Mouse (Mus musculus) heart, adult 2 months (tissue): ENCODE results near the gene Ripor3. TPM values are rescaled to one million over a fixed set of nuclear protein-coding genes. Genes with fewer than 3 reads are reported as not detected.

ENCODE experiments used
- DNase-seq, 2 experiments: peaks; one replicate each; pipeline ENCODE4 v3.0.0; 2021
- H3K27ac ChIP-seq: fragments of 200-600 bp; 2 replicates; pipeline ENCODE4 v1.8.1; 2022
- H3K27me3 ChIP-seq: fragments of 200-500 bp; 2 replicates; pipeline ENCODE4 v1.6.1; 2012; ENCODE audit warnings: mild to moderate bottlenecking, low read length, inconsistent platforms, mixed read lengths; ENCODE audit not compliant: control insufficient read depth, insufficient read depth
- H3K36me3 ChIP-seq: fragments of 200-500 bp; 2 replicates; pipeline ENCODE4 v1.6.1; 2012; ENCODE audit warnings: low read length, inconsistent platforms; ENCODE audit not compliant: control insufficient read depth, insufficient read depth
- H3K4me1 ChIP-seq: fragments of 200-500 bp; 2 replicates; pipeline ENCODE4 v1.6.1; 2011; ENCODE audit warnings: low read length; ENCODE audit not compliant: control insufficient read depth, insufficient read depth
- H3K4me3 ChIP-seq: fragments of 200-600 bp; 2 replicates; pipeline ENCODE4 v1.8.1; 2022
- H3K79me2 ChIP-seq: fragments of 200-500 bp; replicated peaks from 2 replicates; pipeline ENCODE4 v1.6.1; 2012; ENCODE audit warnings: mild to moderate bottlenecking, inconsistent platforms, low read length, moderate library complexity, mixed read lengths; ENCODE audit not compliant: control insufficient read depth, insufficient read depth
- H3K9ac ChIP-seq: fragments of 200-500 bp; 2 replicates; pipeline ENCODE4 v1.6.1; 2012; ENCODE audit warnings: low read depth, mild to moderate bottlenecking, control low read depth, inconsistent platforms, low read length, mixed read lengths
- CTCF ChIP-seq: fragments of 200-600 bp; IDR thresholded peaks from 2 replicates; pipeline ENCODE4 v1.8.1; 2022; ENCODE audit warnings: antibody characterized with exemption, mild to moderate bottlenecking, moderate library complexity
- EP300 ChIP-seq: fragments of 200-500 bp; IDR thresholded peaks from 2 replicates; pipeline ENCODE4 v1.6.1; 2011; ENCODE audit warnings: low read depth, low read length, control low read depth; ENCODE audit not compliant: insufficient read depth
- POLR2A ChIP-seq: fragments of 200-500 bp; IDR thresholded peaks from 2 replicates; pipeline ENCODE4 v1.6.1; 2011; ENCODE audit warnings: mild to moderate bottlenecking, low read depth, low read length, control low read depth; ENCODE audit not compliant: insufficient read depth
- WGBS: fragments of 180-500 bp; shearing (Covaris S2); methylation state at CpG from one replicate; pipeline ENCODE4 v1.1.7; 2018; 5-methylcytosine and 5-hydroxymethylcytosine counted together
- intact Hi-C: fragments of 180-260 bp; cut with DNase I; formaldehyde crosslinking; loops from one replicate; pipeline ENCODE4 v1.15.1; 2025
- polyA plus RNA-seq: library from polyadenylated mRNA; depleted of rRNA; stranded (reverse); fragments of >200 nt; gene quantifications from 2 replicates; pipeline ENCODE4 v1.2.3, GENCODE M21; 2012
- total RNA-seq, 2 experiments: library from RNA; stranded (reverse); gene quantifications; 2 replicates each; pipeline ENCODE4 v1.2.3; 2021

Ripor3 gene
- total and polyA plus RNA-seq, 3 experiments: 0.21 to 1.5 (median 0.36) TPM

DNA sequence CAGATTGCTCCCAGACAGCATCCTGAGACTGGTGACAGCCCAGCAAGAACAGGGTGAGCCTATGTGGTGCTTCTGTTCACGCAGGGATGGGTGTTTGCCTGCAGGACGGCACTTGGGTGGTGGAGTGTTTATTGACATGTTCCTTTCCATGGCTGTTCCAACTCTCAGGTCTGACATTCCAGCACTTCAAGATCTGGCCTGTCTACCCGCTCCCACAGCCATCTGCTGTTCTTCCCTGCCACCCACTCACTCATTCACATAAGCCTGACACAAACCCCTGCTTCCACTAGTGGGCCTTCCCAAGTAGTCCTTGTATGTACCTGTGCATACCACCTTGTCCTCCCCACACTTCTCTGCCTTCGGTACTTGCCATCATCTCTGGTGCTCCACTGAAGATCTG lies 47.2 kb downstream of the Ripor3 start:
- no peak overlapping the region for H3K27ac ChIP-seq
- WGBS: 67% methylated on average over 4 of the region's 4 CpGs
- intact Hi-C loops: no loop called here

DNA sequence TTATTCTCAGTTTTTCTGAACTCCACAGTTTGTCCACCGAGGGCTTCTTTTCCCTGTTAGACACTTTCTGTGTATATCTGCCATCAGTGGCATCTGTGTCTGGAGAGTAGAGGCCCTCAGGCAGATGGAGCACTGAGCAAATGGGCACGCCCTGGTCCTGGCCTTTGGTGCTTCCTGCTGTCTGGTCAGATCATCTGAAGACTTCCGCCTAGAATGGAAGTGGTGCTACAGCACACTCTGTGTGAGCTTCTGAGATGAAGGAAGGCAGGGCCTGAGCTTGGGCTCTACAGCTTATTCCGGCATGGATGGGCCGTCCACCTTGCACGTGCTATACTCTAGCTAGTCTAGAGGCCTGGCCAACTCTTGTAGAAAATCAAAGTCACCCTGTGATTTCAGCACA lies 48.1 kb downstream of the Ripor3 start:
- 79% methylated on average over 6 of the region's 6 CpGs for WGBS
- intact Hi-C loops: no loop called here
- Histone ChIP-seq H3K79me2 (no peaks in the 10 kb centered on the region), H3K27me3 (no peaks in the 10 kb centered on the region), H3K4me3 (no peak overlapping the region), H3K27ac (no peak overlapping the region), H3K4me1 (peaks cover 25% of the 10 kb centered on the region), H3K36me3 (peaks cover 10% of the 10 kb centered on the region; the same call in 1 of the 2 replicates), H3K9ac (no peak overlapping the region)
- DNase-seq: peak in 1 of 2 experiments; percentile 38
- no peak for TF ChIP-seq CTCF
- TF ChIP-seq EP300: no peak
- TF ChIP-seq POLR2A: no peak

More for the DNA sequence above, 47.2 kb downstream of the Ripor3 start:
- H3K79me2 ChIP-seq: no peaks in the 10 kb centered on the region
- H3K36me3 ChIP-seq: peaks cover 10% of the 10 kb centered on the region; the same call in 1 of the 2 replicates
- DNase-seq: no peak
- TF ChIP-seq CTCF (no peak), POLR2A (no peak), EP300 (no peak)
- no peak overlapping the region for H3K9ac ChIP-seq
- H3K4me3 ChIP-seq: no peak overlapping the region
- peaks cover 24% of the 10 kb centered on the region for H3K4me1 ChIP-seq
- no peaks in the 10 kb centered on the region for H3K27me3 ChIP-seq

DNA sequence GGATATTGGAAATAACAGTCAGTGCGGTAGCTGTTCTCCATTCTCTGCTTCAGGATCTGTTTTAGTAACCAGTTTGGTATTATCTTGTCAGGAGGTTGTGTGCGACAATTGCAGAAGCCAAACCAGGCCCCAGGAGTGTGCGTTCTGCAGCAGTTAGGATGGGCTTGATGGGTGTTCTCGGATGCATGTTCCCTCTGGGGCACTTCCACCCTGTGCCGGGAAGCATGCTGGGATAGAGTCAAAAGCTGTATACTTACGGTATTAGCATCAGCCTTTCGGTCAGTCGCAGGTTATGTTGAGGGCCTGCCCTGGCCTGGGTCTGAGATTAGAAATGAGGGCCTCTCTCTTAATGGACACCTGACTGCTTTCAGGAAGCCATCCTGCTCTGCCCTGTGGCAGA lies 49.8 kb downstream of the Ripor3 start:
- H3K79me2 ChIP-seq: no peaks in the 10 kb centered on the region
- H3K9ac ChIP-seq: no peak overlapping the region
- H3K36me3 ChIP-seq: peaks cover 10% of the 10 kb centered on the region; the same call in 1 of the 2 replicates
- intact Hi-C loops: no loop called here
- peaks cover 28% of the 10 kb centered on the region for H3K4me1 ChIP-seq
- no peak overlapping the region for H3K4me3 ChIP-seq
- no peak for TF ChIP-seq CTCF
- no peak for TF ChIP-seq POLR2A
- no peak for TF ChIP-seq EP300
- H3K27ac ChIP-seq: no peak overlapping the region
- DNase-seq: no peak
- no peaks in the 10 kb centered on the region for H3K27me3 ChIP-seq
- WGBS: 75% methylated on average over 8 of the region's 8 CpGs

DNA sequence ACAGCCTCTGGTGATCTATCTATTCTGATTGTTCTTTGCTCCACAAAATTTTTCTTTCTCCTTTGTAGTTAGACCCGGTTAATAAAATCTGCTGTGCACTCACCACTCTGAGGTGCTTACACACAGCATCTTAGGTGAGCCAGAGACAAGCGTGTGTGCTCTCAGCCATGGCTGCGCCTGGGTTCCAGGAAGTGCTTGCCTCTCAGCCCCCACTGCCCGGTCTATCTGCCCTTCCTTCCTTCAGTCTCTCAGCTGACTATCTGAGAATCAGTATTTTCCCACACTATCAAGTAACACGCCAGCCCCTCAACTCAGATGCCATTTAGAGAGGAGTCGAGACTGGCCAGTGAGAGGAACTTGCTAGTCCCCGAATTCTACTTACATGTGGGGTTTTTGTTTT lies 50.4 kb downstream of the Ripor3 start:
- WGBS: 43% methylated on average over 7 of the region's 7 CpGs
- no peak overlapping the region for H3K4me3 ChIP-seq

DNA sequence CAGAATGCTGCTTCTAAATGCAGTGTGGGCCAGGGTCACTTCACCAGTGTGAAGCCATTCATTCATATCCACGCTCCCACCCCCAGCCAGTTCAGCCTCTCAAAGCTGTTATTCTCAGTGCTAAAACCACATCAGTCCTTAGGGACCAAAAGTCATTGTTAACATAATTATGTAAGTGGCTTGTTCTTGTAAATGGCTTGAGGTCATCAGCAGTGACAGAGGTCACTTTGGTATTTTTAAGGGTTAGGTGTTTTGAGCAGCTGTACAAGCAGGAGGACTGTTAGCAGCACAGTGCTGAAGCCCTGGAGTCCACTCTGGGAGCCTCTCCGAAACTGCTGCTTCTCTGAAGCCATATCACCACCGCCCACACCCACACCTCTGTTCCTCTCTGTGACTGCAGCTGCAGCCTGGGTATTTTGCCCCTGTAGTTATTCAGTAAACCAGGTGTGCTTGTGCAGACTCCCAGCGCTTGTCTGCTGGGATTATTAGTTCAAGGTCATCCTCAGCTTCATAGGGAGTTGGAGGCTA lies 51.0 kb downstream of the Ripor3 start:
- TF ChIP-seq EP300: no peak
- TF ChIP-seq POLR2A: no peak
- TF ChIP-seq CTCF: no peak
- Histone ChIP-seq H3K79me2 (peaks cover 2% of the 10 kb centered on the region; the same call in 1 of the 2 replicates), H3K27ac (peak overlapping the region; percentile 77), H3K4me1 (peaks cover 26% of the 10 kb centered on the region), H3K4me3 (no peak overlapping the region), H3K27me3 (no peaks in the 10 kb centered on the region), H3K9ac (no peak overlapping the region), H3K36me3 (peaks cover 10% of the 10 kb centered on the region; the same call in 1 of the 2 replicates)
- WGBS: 39% methylated on average over 4 of the region's 4 CpGs
- intact Hi-C loops: no loop called here
- DNase-seq: no peak

More for the DNA sequence above, 50.4 kb downstream of the Ripor3 start:
- Histone ChIP-seq H3K27ac (peak overlapping the region; percentile 77), H3K27me3 (no peaks in the 10 kb centered on the region), H3K4me1 (peaks cover 26% of the 10 kb centered on the region), H3K79me2 (peaks cover under 1% of the 10 kb centered on the region; the same call in 1 of the 2 replicates), H3K36me3 (peaks cover 10% of the 10 kb centered on the region; the same call in 1 of the 2 replicates), H3K9ac (no peak overlapping the region)
- TF ChIP-seq POLR2A (no peak), CTCF (no peak), EP300 (no peak)
- DNase-seq: no peak
- intact Hi-C loops: no loop called here

- Histone ChIP-seq H3K36me3 (peaks cover 10% of the 10 kb centered on the region; the same call in 1 of the 2 replicates), H3K27me3 (no peaks in the 10 kb centered on the region), H3K4me1 (peaks cover 23% of the 10 kb centered on the region), H3K9ac (no peak overlapping the region), H3K79me2 (peaks cover 2% of the 10 kb centered on the region; the same call in 1 of the 2 replicates), H3K27ac (peak overlapping the region; percentile 77), H3K4me3 (no peak overlapping the region)
- peak; percentile 83 to 91 for DNase-seq
- intact Hi-C loops: no loop called here
- WGBS: under 1% methylated on average over 4 of the region's 4 CpGs
- 0 out of 2 replicates have a peak, but pooled peaks have one; percentile 47 for TF ChIP-seq EP300
- no peak for TF ChIP-seq CTCF
Measured at GRCm38 (mm10) chr2:167958843-167959242, 51.6 kb downstream of the Ripor3 start.
